Mouse (Mus musculus) intestine, embryonic 14.5 days (tissue): ENCODE measurements around the gene Higd2a. TPM values are rescaled to one million over a fixed set of nuclear protein-coding genes. Genes with fewer than 3 reads are reported as not detected.

ENCODE experiments used
- ATAC-seq: fragments of 200-750 bp; cut with Nextera tagmentation; replicated peaks from 2 replicates; pipeline ENCODE4 v1.8.0; 2017; ENCODE audit warnings: low read depth, moderate number of reproducible peaks, moderate TSS enrichment, moderate library complexity; ENCODE audit not compliant: low FRiP score, low TSS enrichment
- DNase-seq: peaks from one replicate; pipeline ENCODE4 v3.0.0-alpha.2; 2018; ENCODE audit warnings: low spot score
- H3K27ac ChIP-seq: fragments of 300-500 bp; sonication (generic); 2 replicates; pipeline ENCODE4 v1.5.1; 2014; ENCODE audit warnings: low read depth, mild to moderate bottlenecking, control low read depth
- H3K27me3 ChIP-seq: fragments of 300-500 bp; sonication (generic); replicated peaks from 2 replicates; pipeline ENCODE4 v1.6.1; 2014; ENCODE audit warnings: low read length, control low read depth; ENCODE audit not compliant: control insufficient read depth, insufficient read depth
- H3K36me3 ChIP-seq: fragments of 300-500 bp; sonication (generic); 2 replicates; pipeline ENCODE4 v1.6.1; 2014; ENCODE audit warnings: low read length, control low read depth; ENCODE audit not compliant: control insufficient read depth, insufficient read depth
- H3K4me1 ChIP-seq: fragments of 300-500 bp; sonication (generic); replicated peaks from 2 replicates; pipeline ENCODE4 v1.6.1; 2014; ENCODE audit warnings: low read length, control low read depth, mixed read lengths; ENCODE audit not compliant: control insufficient read depth, insufficient read depth
- H3K4me2 ChIP-seq: fragments of 300-500 bp; sonication (generic); 2 replicates; pipeline ENCODE4 v1.6.1; 2014; ENCODE audit warnings: low read length
- H3K4me3 ChIP-seq: fragments of 300-500 bp; sonication (generic); 2 replicates; pipeline ENCODE4 v1.5.1; 2014; ENCODE audit warnings: low read depth, low read length, control low read depth, mixed read lengths
- H3K9ac ChIP-seq: fragments of 300-500 bp; sonication (generic); 2 replicates; pipeline ENCODE4 v1.6.1; 2014; ENCODE audit warnings: mild to moderate bottlenecking, low read length
- H3K9me3 ChIP-seq: fragments of 300-500 bp; sonication (generic); 2 replicates; pipeline ENCODE4 v1.6.1; 2016; ENCODE audit warnings: low read length, control low read depth; ENCODE audit not compliant: control insufficient read depth
- WGBS: fragments of 180-500 bp; shearing (Covaris S2); extraction: QIAGEN DNeasy Blood & Tissue Kit; methylation state at CpG from one replicate; pipeline ENCODE4 v1.1.7; 2014; 5-methylcytosine and 5-hydroxymethylcytosine counted together
- polyA plus RNA-seq: library from polyadenylated mRNA; unstranded; fragments of >200 nt; fragmentation: Nextera tagmentation; extraction: Ambion mirVana; gene quantifications from 2 replicates; pipeline ENCODE4 v1.2.1, GENCODE M21; 2014

Gene Higd2a
- polyA plus RNA-seq, 1 experiment from 2014 or later, result 239 TPM

GRCm38 (mm10) chr13:54616307-54616706 is 26.3 kb downstream of the Higd2a start:
- H3K4me3 ChIP-seq, result no peak overlapping the region
- no peak for ATAC-seq
- no peak overlapping the region for H3K9ac ChIP-seq
- no peaks in the 10 kb centered on the region for H3K36me3 ChIP-seq
- H3K27ac ChIP-seq, result no peak overlapping the region
- no peak overlapping the region for H3K4me2 ChIP-seq
- no peaks in the 10 kb centered on the region for H3K9me3 ChIP-seq
- no peak for DNase-seq
- no peaks in the 10 kb centered on the region for H3K27me3 ChIP-seq
- WGBS, result 75% methylated on average over 8 of the region's 8 CpGs
- 0 out of 2 replicates have a peak, but pooled peaks cover 2% of the 10 kb centered on the region for H3K4me1 ChIP-seq

GRCm38 (mm10) chr13:54616998-54617397 is 27.0 kb downstream of the Higd2a start:
- DNase-seq, result no peak
- H3K9me3 ChIP-seq, result no peaks in the 10 kb centered on the region

DNA sequence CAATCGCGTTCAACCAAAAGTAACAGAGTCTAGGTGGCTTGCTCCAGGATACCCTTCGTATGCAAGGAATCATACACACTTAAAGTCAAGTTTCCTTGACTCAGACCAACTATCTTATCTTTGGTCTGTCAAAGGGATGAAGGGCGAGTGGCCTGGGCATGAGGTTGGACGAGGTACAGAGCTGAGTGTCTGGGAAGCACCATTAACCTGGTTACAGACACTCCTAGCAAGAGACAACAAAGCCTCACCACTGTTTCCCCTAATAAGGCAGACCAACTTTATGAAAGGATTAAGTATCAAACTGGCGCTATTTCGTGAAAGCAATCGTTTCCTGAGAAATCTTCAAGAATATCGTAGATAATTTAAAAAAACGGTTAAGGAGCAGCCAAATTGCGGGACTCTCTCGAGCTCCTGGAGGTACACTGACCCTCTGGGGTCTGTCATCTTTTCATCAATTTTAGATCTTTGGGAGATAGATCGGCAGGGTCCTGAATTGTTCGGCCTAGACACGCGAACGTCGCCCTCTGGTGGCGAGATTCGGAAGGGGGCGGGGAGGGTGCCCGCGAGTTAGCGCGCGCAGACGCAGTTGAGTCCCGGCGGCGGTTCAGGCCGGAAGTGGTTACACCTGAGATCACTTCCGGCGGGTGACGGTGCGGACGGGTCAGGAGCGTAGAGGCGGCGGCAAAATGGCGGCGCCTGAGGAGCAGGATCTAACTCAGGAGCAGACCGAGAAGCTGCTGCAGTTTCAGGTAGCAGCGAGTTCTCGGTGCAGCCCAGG is 31.3 kb downstream of the Higd2a start, which contains the start of gene Faf2:
Gene Faf2 (plus strand): TSS at position 630 of the 778 bp plus-strand sequence.
- Histone ChIP-seq H3K9ac (peak within 1 kb of the TSS; percentile 92), H3K4me3 (peak within 1 kb of the TSS; percentile 98), H3K4me1 (peaks cover 16% of the 10 kb centered on the region), H3K27me3 (no peaks in the 10 kb centered on the region), H3K27ac (peak within 1 kb of the TSS; percentile 80), H3K36me3 (no peaks in the 10 kb centered on the region), H3K9me3 (no peaks in the 10 kb centered on the region), H3K4me2 (peak within 1 kb of the TSS; percentile 89)
- DNase-seq (peak; percentile 100), ATAC-seq (peak; percentile 95)
- WGBS, result 10% methylated on average over 44 of the region's 44 CpGs

More at GRCm38 (mm10) chr13:54616998-54617397, 27.0 kb downstream of the Higd2a start:
- H3K4me1 ChIP-seq, result 0 out of 2 replicates have a peak, but pooled peaks cover 2% of the 10 kb centered on the region
- H3K27ac ChIP-seq, result no peak overlapping the region
- H3K4me3 ChIP-seq, result no peak overlapping the region
- ATAC-seq, result no peak
- H3K9ac ChIP-seq, result no peak overlapping the region
- 68% methylated on average over 6 of the region's 6 CpGs for WGBS
- H3K4me2 ChIP-seq, result no peak overlapping the region
- H3K36me3 ChIP-seq, result no peaks in the 10 kb centered on the region
- H3K27me3 ChIP-seq, result no peaks in the 10 kb centered on the region

- peaks cover 16% of the 10 kb centered on the region for H3K4me1 ChIP-seq
- no peaks in the 10 kb centered on the region for H3K36me3 ChIP-seq
- WGBS, result 1% methylated on average over 27 of the region's 27 CpGs
- H3K27me3 ChIP-seq, result no peaks in the 10 kb centered on the region
- no peaks in the 10 kb centered on the region for H3K9me3 ChIP-seq
- peak overlapping the region; percentile 89 for H3K4me2 ChIP-seq
- no peak for DNase-seq
- peak overlapping the region; percentile 92 for H3K9ac ChIP-seq
- H3K27ac ChIP-seq, result peak overlapping the region; percentile 80
- H3K4me3 ChIP-seq, result peak overlapping the region; percentile 98
- peak; percentile 75 for ATAC-seq
These were observed 32.0 kb downstream of the Higd2a start for GRCm38 (mm10) chr13:54621960-54622521.

DNA sequence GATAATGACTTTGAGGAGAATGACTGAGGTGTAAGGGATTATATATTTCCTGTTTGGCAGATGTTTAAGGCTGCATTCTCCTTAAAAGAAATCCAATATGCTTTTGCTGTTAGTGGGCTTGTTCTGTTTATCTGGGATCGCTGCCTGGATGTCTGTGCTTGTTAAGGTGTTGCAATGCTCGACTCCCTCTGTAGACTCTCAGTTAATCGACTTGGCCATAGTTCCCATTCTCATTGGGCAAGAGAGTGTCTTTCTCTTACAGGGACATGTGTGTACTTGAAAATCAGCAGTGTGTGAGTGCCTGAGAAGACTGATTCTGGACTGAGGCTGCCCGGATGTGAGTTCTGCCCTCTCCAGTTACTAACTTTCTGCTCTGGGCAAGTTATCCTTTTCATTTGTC is 39.1 kb downstream of the Higd2a start:
- peaks cover 24% of the 10 kb centered on the region for H3K36me3 ChIP-seq
- DNase-seq (no peak), ATAC-seq (no peak)
- no peaks in the 10 kb centered on the region for H3K9me3 ChIP-seq
- WGBS, result 85% methylated on average over 4 of the region's 4 CpGs
- no peak overlapping the region for H3K9ac ChIP-seq
- H3K27ac ChIP-seq, result no peak overlapping the region
- H3K4me3 ChIP-seq, result no peak overlapping the region
- H3K4me2 ChIP-seq, result no peak overlapping the region
- H3K27me3 ChIP-seq, result no peaks in the 10 kb centered on the region
- H3K4me1 ChIP-seq, result peaks cover 3% of the 10 kb centered on the region; the same call in 1 of the 2 replicates

- DNase-seq (no peak), ATAC-seq (no peak)
- H3K4me2 ChIP-seq, result no peak overlapping the region
- WGBS, result 63% methylated on average over 3 of the region's 3 CpGs
- H3K9me3 ChIP-seq, result no peaks in the 10 kb centered on the region
- no peak overlapping the region for H3K27ac ChIP-seq
- peaks cover 32% of the 10 kb centered on the region for H3K36me3 ChIP-seq
- no peak overlapping the region for H3K4me3 ChIP-seq
- H3K9ac ChIP-seq, result no peak overlapping the region
- H3K27me3 ChIP-seq, result no peaks in the 10 kb centered on the region
- H3K4me1 ChIP-seq, result no peaks in the 10 kb centered on the region
These were observed 42.8 kb downstream of the Higd2a start for GRCm38 (mm10) chr13:54632731-54633277.

GRCm38 (mm10) chr13:54635011-54635410 is 45.0 kb downstream of the Higd2a start:
- WGBS, result 98% methylated on average over 3 of the region's 3 CpGs
- ATAC-seq, result no peak
- no peak for DNase-seq
- no peaks in the 10 kb centered on the region for H3K4me1 ChIP-seq
- peaks cover 50% of the 10 kb centered on the region for H3K36me3 ChIP-seq
- H3K9me3 ChIP-seq, result no peaks in the 10 kb centered on the region
- H3K27me3 ChIP-seq, result no peaks in the 10 kb centered on the region
- no peak overlapping the region for H3K4me3 ChIP-seq
- H3K9ac ChIP-seq, result no peak overlapping the region
- H3K27ac ChIP-seq, result no peak overlapping the region
- no peak overlapping the region for H3K4me2 ChIP-seq
